Mouse (Mus musculus): ENCODE measurements around the gene Klf11. TPM values are rescaled to one million over a fixed set of nuclear protein-coding genes. Genes with fewer than 3 reads are reported as not detected.

Gene Klf11
- polyA plus RNA-seq (2012; fragmentation: generic; extraction: Trizol): 1 to 10 TPM in 1 of 2 experiments, under 1 TPM in 1; 0.27 to 2.1 TPM

GRCm38 (mm10) chr12:24651063-24651557, at the start of gene Klf11:
Klf11 (plus strand) TSS chr12:24651274.

GRCm38 (mm10) chr12:24681286-24682023, 30.4 kb downstream of the Klf11 start, which contains the start of gene Cys1:
Cys1 (minus strand) TSS chr12:24681813.

GRCm38 (mm10) chr12:24707954-24708823, 57.1 kb downstream of the Klf11 start, which contains the start of gene Rrm2:
Rrm2 (plus strand) TSS chr12:24708241.

Other genes starting within 250 kb of the Klf11 start
- gene Taf1b, start 152.9 kb upstream of the Klf11 start, polyA plus RNA-seq (2012; fragmentation: generic; extraction: Trizol): 10 to 100 TPM in 1 of 2 experiments, 1 to 10 TPM in 1; 4.4 to 13.8 TPM
- gene Grhl1, start 79.0 kb upstream of the Klf11 start, polyA plus RNA-seq (2012; fragmentation: generic; extraction: Trizol): under 1 TPM; 0.05 to 0.08 TPM
- under 1 TPM in 1 of 2 experiments, not detected in 1; 0.32 TPM for gene Cys1, start 30.5 kb downstream of the Klf11 start, polyA plus RNA-seq (2012; fragmentation: generic; extraction: Trizol)
- gene Rrm2, start 57.0 kb downstream of the Klf11 start, polyA plus RNA-seq (2012; fragmentation: generic; extraction: Trizol): 10 to 100 TPM; 15.7 to 28.1 TPM
- under 1 TPM; 0.14 to 0.33 TPM for gene Mboat2, start 179.6 kb downstream of the Klf11 start, polyA plus RNA-seq (2012; fragmentation: generic; extraction: Trizol)